Mouse (Mus musculus) E14TG2a.4 (cell line): ENCODE data around the gene Pdpk1.

ENCODE experiments used
- CTCF ChIP-seq: conservative IDR thresholded peaks from 2 replicates; pipeline ENCODE4 v1.5.1; 2014; ENCODE audit warnings: low read length
- POU5F1 ChIP-seq: IDR thresholded peaks from 2 replicates; pipeline ENCODE4 v1.6.1; 2014; ENCODE audit warnings: low read length, borderline replicate concordance

GRCm38 (mm10) chr17:24037844-24038243 is 112.9 kb downstream of the Pdpk1 start, which contains the start of gene Prss27:
- TF ChIP-seq CTCF (no peak), POU5F1 (no peak)
